Mouse (Mus musculus) thymus, adult 2 months (tissue): ENCODE results near the gene Trim32.

Source experiments
- CTCF ChIP-seq: fragments of 200-500 bp; IDR thresholded peaks from 2 replicates; pipeline ENCODE4 v1.5.1; 2012; ENCODE audit warnings: mild to moderate bottlenecking, control low read depth, low read length, moderate library complexity, borderline replicate concordance; ENCODE audit not compliant: control insufficient read depth, poor library complexity, insufficient read depth; ENCODE audit errors: extremely low read depth
- POLR2A ChIP-seq: fragments of 200-500 bp; IDR thresholded peaks from 2 replicates; pipeline ENCODE4 v1.6.1; 2012; ENCODE audit warnings: mild to moderate bottlenecking, low read length, control low read depth, moderate library complexity; ENCODE audit not compliant: control insufficient read depth, poor library complexity, insufficient read depth; ENCODE audit errors: extremely low read depth

- TF ChIP-seq CTCF: no peak
- no peak for TF ChIP-seq POLR2A
Measured at GRCm38 (mm10) chr4:65610329-65610728, 5.5 kb downstream of the Trim32 start.
